Mouse (Mus musculus) urinary bladder, adult 18-20 months (tissue): ENCODE data around the gene H2-T22.

Source experiments
- DNase-seq, 2 experiments: peaks; one replicate each; pipeline ENCODE4 v3.0.0; 2022; ENCODE audit warnings: low spot score in 2 of 2, mixed read lengths in 2 of 2

The H2-T22 gene

DNA sequence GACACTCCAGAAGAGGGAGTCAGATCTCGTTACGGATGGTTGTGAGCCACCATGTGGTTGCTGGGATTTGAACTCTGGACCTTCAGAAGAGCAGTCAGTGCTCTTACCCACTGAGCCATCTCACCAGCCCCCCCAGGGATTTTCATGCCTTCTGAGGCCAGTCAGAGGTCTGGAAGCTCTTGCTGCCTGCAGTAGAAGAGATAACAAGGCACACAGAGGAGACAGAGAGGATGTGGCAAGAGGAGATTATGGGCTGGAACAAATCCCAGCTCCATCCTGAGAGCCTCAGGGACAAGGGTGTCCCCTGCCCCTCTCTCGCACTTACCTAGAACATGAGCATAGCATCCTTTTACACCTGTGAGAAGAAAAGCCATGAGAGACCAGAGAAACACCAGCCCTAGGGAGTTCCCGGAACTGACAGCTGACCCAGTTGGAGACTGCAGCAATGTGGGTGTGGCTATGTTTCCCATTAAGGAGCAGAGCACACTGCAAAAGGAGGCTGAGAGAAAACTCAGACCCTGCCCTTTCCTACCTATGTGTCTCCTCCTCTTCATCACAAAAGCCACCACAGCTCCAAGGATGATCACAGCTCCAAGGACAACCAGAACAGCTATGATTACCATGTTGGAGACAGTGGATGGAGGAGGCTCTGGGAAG lies 12.4 kb downstream of the H2-T22 start:
- peak in 1 of 2 experiments; percentile 33 for DNase-seq

DNA sequence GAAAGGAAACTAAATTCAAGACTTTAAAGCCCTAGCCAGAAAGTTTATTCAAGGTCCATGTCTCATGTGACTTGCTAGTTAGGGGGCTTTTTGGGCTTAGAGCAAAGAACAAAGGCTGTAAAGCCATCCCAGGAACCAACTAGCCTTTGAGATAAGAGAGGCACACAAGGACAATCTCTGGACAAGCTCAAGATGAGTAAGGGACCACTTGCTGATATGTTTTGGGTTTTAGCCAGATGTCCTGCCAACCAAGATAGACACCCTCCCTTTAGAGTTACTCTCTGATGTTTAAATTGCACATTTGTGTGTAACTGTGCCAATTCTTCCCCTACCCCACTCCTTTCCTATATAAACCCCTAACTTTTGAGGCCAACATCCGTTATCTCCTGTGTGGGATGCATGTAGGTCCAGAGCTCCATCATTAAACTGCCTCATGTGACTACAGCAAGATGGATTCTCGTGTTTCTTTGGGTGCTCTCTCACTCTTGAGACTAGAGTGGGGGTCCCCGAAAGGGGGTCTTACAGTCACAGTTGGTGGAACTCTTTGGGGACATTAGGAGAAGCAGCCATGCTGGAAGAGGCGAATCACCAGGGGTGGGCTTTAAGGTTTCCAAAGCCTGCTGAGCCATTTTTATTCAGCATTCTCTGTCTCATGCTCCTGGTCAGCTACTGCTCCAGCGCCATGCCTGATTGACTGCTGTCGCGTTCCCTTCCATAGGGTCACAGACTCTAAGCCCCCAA lies 13.5 kb downstream of the H2-T22 start:
- DNase-seq = no peak

DNA sequence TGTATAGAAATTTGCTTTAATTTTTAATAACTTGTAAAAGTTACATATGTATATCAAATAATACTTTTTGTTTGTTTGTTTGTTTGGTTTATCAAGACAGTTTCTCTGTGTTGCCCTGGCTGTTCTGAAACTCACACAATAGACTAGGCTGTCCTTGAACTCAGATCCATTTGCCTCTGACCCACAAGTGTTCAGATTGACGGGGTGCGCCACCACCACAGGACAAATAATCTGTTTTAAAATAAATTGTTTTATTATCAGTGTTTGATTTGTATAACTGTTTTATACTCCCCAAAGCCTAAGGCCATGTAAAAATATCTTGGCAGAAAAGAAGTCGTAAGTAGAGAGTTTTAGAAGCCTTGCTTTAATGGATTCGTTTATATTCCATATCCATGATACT lies 14.9 kb downstream of the H2-T22 start:
- DNase-seq = no peak

DNA sequence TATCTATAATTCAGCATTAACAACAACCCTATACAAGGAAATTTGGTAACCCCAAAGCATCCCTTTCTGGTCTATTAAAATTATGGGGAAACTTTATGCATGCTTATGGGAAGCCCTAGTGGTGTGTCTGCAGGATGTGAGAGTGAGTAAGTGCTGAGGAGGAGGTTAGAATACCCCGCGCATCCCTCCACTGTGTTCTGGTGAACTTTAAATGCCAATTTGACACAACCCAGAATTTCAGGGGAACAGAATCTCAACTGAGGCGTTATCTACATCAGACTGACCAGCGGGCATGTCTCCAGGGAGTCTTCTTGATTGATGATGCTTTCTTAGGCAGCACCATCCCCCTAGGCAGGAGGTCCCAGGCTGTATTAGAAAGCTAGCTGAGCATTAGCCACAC lies 16.6 kb downstream of the H2-T22 start:
- DNase-seq = no peak

DNA sequence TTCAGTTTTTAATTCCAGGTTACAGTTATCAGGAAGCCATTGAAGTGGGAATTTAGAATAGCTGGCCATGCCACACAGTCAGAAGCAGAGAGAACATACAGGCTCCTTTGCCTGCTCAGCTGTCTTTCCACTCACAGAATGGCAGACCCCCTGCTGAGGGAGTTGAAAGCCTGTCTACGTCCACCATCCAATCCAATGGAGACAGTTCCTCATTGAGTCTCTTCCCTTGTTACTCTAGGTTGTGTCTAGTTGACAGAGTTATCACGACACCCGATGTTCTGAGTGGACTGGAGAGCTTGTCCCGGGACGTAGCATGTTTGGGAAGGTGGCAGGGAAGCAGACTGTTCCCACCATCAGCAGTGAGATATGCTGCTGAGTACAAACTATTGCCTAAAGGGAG lies 17.4 kb downstream of the H2-T22 start:
- DNase-seq = no peak

DNA sequence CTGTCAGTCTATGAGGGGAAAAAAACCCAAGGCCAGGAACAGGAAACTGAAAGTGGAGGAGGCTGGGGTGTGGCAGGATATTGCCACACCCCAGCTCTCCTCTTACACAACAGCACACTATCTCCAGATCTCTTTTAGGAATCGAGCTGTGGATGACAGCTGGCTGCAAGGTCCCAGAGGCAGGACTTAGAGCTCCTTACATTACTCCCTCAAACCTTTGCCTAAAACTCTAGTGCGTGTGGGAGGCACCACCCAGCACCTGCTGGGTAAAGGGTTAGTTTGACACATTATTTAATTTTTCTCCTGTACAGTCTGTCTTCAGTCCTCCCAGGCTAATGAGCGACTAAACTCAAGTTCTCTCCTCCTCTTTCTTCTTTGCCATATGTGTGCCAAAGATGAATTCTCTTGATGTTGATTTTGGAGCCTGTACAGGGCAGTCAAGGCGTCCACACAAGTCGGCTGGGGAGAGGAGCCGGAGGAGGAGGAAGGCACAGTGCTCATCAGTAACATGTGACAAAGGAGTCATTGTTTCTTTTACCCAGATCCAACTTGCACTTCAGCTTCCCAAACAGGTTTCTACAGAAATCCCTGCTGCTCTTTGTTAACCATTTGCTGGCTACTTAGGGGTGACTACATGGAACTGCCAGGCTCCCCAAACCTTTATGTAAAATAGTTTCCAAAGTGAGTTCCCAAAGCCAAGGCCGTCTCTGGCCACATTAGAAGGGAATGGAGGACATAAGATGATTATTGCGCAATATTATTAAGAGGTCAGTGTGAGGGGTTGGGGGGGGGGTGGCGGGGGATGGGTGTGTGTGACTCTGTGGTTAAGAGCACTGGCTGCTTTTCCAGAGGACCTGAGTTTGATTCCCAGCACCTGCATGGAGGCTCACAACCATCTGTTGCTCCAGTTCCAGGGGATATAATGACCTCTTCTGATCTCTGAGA lies 18.6 kb downstream of the H2-T22 start:
- peak in 1 of 2 experiments; percentile 49 for DNase-seq

DNA sequence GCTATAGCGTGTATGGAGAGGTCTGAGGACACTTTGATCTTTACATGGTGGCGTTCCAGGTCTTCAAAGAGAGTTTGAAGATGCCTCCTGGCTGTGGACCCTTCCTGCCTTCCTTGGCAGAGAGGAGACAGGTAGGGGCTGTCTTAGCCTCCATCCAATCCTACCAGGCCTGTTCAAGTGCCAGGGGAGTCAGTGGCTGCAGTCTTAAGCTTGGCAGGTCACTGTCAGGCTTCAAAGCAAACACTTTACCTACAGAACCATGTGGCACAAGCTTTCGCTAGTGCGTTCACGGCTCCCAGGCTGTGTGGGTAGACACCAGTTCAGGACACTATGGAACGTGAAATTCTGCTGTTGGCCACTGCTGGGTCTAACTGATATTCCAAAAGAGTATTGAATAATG lies 19.6 kb downstream of the H2-T22 start:
- DNase-seq = no peak

DNA sequence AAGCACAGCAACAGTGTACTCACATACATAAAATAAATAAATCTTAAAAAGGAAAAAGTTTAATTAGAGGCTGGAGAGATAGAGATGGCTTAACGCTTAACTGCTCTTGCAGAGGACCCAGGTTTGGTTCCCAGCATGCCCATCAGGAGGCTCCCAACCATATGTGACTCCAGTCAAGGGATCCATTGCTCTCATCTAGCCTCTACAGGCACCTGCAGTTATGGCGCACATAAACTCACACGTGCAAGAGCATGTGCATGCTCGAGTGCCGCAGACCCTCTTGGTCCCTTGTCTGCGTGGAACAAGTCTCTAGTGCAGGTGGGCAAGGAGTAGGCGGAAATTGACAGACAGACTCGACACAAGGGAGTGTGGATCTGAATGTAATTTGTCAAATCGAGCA lies 20.4 kb downstream of the H2-T22 start:
- no peak for DNase-seq

DNA sequence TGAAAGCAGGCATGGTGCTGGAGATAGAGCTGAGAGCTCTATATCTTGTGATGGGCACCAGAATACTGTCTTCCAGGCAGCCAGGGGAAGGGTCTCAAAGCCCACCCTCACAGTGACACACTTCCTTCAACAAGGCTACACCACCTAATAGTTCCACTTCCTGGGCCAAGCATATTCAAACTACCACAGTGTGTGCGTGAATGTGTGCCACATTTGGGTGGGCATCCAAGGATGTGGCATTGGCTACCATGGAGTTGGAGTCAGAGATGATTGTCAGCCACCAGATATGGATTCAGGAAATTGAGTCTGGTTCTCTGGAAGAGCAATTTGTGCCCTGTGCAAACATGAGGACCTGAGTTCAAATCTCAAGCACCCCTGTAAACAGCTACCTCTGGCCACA lies 21.2 kb downstream of the H2-T22 start:
- DNase-seq = no peak

DNA sequence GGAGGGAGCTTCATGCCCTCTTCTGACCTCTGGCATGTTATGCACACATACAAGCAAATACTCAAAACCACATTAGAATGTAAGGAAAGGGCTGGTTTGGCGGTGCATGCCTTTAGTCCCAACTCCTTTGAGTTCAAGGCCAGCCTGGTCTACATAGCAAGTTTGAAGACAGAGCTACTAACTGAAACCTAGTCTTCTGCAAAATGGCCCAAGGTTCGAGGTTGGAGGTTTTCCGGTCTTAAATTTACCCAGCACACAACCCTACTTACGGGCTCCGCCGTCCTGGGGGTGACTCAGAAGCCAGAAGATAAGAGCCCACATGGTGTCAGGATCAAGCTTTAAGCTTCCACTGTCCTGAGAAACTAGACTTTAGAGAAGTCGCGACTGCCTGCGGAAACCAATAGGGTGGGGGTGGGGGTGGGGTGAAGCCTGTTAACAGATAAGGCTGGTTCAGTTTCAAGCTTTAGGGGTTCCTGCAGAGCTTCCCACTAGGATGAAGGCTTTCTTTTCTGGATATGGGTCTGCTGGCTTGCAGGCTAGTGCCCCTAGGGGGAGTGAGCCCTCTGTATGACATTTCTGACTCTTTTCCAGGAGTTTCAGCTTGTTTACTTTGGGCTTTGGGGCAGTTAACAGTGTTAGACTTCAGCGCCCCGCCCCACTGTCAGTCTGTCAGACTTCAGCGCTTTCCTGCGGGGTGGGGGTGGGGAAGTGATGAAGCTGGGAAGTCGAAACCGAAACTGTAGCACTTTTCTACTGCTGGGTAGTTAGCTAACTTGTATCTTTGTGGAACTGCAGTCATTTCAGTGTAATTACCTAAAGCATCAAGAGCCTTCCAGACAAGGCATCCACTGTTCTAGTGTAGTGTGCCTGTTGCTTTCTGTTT lies 22.1 kb downstream of the H2-T22 start, which contains the start of gene H2-T24:
Gene H2-T24 (minus strand): TSS at position 370 of the 883 bp plus-strand sequence.
- peak in 1 of 2 experiments; percentile 51 for DNase-seq

DNA sequence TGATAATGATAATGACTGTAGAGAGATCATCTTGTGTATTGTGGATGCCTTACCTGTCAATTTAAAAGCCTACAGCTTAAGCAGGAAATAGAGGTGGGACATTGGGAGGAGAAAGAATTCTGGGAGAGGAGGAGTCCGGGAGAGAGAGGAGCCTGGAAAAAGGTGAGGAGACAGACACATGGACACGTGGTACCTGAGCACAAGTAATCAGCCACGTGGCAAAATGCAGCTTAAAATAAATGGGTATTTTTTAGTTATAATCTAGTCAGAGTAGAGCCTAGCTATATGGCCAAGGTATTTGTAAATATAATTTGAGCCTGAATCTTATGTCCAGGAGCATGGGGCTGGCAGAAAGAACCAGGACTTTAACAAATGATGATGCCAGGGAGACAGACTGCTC lies 23.0 kb downstream of the H2-T22 start:
- no peak for DNase-seq

DNA sequence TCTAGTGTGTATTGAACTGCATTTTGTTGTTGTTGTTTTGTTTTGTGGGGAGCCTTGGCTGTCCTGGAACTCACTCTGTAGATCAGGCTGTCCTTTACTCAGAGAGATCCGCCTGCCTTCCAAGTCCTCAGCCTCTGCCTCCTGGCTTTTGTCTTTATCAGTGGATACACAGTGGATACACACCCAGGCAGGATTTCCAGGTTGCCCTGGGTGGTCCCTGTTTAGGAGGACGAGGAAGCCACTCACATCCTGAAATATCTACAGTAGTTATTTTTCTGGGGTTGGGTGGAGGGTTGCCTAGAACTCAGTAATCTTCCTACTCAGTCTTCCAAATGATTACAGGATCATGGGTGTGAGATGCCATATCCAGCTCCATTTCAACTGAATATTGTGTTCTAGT lies 23.6 kb downstream of the H2-T22 start:
- DNase-seq = no peak

DNA sequence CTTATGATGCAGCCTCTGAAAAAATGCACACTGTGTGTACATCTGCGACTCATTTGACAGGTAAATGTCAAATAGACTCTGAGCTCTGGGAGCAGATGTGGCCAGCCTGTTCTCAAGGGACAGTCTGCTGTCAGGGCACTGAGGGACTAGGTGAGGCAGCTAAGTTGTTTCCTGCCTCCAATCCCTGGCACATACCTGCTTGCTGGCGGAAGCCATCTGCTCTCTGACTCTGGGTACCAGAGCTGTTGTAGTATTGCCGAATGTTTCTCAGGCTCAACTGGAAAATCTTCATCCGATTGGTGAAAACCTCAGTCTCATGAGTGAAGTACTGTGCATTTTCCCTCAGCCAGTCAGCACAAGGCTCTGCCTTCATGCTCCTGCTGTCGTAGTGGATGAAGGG lies 25.5 kb downstream of the H2-T22 start:
- DNase-seq = no peak

DNA sequence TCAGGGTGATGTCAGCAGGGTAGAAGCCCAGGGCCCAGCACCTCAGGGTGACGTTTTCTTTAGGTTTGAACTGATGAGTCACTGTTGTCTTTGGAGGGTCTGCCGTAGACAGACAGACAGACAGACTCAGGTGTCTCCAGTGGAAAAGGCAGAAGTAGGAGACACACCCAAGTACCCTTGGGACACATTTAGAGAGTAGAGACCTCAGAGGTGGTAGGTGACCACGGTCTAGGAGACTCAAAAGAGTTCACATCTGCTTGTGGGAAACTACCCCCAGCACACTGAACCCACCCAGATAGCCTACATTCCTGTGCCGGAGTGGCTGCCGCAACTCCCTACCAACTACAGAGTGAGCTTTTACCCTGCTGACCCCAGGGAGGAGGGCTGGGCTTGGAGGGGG lies 27.6 kb downstream of the H2-T22 start:
- DNase-seq = no peak

DNA sequence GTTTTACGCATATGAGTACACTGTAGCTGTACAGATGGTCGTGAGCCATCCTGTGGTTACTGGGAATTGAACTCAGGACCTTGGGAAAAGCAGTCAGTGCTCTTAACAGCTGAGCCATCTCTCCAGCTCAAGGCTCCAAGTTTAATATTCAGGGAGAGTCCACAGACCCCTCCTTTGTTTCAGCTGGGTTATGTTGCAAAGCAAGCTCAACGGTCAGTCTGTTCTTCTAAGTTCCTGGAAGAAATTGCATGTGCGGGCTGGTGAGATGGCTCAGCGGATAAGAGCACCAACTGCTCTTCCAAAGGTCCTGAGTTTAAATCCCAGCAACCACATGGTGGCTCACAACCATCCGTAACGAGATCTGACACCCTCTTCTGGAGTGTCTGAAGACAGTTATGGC lies 38.1 kb downstream of the H2-T22 start:
- peak in 1 of 2 experiments; percentile 36 for DNase-seq

DNA sequence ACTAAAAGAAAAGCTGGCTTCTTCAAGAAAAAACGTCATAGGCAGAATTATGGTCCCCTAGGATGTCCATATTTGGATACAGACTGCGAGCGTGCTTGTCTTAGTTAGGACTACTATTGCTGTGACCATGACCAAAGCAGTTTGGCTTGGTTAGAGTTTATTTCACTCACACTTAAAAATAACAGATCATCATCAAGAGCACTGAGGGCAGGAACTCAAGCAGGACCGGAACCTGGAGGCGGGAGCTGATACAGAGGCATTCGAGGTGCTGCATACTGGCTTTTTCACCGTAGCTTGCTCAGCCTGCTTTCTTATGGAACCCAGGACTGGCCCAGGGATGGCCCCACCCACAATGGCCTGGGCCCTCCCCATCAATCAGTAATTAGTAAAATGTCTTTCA lies 39.2 kb downstream of the H2-T22 start:
- DNase-seq = no peak

DNA sequence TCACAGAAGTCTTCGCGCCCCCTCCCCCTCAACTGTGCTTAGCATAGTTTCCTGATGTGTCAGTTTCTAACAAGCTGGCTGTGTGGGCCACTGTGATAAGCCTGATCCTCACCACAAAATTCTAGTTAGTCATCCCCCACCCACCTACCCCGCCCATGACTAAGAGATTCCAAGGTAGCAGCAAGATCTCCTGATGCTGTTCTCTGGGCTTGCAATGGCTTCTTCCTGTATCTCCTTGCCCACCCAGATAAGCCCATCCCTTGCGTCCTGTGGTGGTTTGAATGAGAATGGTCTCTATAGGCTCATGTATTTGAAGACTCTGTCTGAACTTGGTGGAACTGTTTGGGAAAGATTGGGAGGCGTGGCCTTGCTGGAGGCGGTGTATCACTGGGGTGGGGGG lies 40.6 kb downstream of the H2-T22 start:
- DNase-seq = no peak

DNA sequence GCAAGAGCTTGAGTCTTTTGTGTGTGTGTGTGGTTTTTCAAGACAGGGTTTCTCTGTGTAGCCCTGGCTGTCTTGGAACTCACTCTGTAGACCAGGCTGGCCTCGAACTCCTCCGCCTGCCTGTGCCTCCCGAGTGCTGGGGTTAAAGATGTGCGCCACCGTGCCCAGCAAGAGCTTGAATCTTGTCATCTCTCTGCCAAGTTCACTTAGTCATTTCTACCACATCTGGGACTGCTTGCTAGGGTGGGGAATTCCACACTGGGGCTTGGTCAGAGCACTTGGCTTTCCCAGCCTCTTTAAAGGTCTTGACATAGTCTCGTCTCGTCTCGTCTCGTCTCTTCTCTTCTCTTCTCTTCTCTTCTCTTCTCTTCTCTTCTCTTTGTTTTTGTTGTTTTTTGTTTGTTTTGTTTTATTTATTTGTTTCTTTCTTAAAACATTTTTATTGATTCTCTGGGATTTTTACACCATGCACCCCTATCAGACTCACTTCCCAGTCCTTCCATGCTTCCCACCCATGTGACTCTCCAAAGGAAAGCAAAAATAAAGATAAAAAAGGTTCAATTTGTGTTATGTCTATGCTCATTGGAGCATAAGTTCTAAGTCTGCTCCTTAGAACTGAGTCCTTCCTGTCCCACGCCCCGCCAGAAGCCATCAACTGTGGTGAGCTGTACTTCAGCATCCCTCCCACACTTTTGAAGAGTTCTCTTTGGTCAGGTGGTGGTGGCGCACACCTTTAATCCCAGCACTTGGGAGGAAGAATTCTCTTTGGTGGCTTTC lies 41.2 kb downstream of the H2-T22 start:
- no peak for DNase-seq

DNA sequence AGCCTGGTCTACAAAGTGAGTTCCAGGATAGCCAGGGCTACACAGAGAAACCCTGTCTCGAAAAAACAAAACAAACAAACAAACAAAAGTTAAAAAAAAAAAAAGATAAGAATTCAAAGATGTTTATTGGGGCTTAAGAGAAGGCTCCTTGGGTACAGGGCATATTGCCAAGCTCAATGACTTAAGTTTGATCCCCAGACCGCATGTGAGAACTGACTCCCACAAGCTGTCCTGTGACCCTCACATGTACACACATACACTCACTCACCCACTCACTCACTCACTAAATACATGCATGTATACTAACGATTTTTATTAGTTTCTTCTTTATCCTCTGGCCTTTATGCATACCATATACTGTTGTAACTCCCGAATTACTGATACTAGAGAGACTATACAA lies 42.2 kb downstream of the H2-T22 start:
- no peak for DNase-seq

DNA sequence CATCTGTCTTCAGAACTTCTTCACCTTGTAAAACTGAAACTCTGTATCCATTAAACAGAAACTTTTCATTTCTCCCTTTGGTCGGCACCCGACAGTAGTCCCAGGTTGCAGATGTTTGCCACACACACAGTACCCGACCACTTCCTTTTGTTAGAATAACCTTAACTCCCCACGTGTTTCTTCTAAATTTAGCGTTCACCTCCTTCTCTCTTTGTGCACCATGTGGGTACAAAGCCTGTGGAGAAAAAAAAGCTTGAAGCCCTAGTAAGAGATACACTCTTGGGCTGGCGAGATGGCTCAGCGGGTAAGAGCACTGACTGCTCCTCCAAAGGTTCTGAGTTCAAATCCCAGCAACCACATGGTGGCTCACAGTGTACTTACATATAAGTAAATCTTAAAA lies 43.2 kb downstream of the H2-T22 start:
- DNase-seq = no peak
